11 mouse cellular contexts compared by ENCODE assay signal in the genomic region with DNA sequence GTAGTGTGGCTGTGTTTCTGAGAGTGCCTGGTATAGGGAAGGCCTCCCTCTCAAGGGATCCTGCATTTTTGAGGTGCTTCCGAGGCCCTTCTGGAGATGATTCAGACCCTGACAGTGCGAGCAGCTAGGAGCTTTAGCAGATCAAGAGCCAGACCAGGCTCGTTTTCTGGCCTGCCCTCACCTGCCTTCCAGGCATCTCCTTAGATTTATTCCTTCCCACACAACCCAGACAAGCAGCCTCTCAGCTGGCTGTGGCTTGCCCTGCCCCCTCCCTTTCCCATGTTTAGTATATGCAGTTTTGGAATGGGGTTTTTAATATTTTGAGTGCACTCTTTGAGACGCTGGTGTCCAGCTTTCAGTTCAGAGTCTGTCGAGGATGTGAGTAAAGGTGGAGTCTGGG.
DNase-seq lines count a peak whose midpoint lies in the region; ATAC-seq and TF ChIP-seq lines count a peak whose summit lies in the region.
"Had no signal": no experiment of that assay in that cellular context is flagged by ENCODE, and none has a peak within 500 bp of the region (broad histone marks: within the 10 kb centered on the region; RNA-seq: fewer than 3 reads in every experiment).

No protein-coding gene starts in this region.

- H3K4me2 ChIP-seq in heart, embryonic 15.5 days, result no peak overlapping the region
- no peak overlapping the region for H3K4me2 ChIP-seq in embryonic facial prominence, embryonic 15.5 days (replicated peaks)
- no peak overlapping the region for H3K4me2 ChIP-seq in hindbrain, embryonic 15.5 days
- H3K4me2 ChIP-seq in midbrain, postnatal 0 days (ENCODE audit: low read depth, low read length, poor library complexity, severe bottlenecking), result no peak overlapping the region
- H3K4me2 ChIP-seq: neural tube, embryonic 12.5 days had no signal

- H3K36me3 ChIP-seq in heart, embryonic 15.5 days, result no peaks in the 10 kb centered on the region
- no peaks in the 10 kb centered on the region for H3K36me3 ChIP-seq in embryonic facial prominence, embryonic 15.5 days
- no peaks in the 10 kb centered on the region for H3K36me3 ChIP-seq in hindbrain, embryonic 15.5 days
- no peaks in the 10 kb centered on the region for H3K36me3 ChIP-seq in midbrain, postnatal 0 days (ENCODE audit: insufficient read depth, low read length)
- H3K36me3 ChIP-seq: neural tube, embryonic 12.5 days had no signal

- peak overlapping the region; percentile 2 for H3K27ac ChIP-seq in heart, embryonic 15.5 days
- H3K27ac ChIP-seq in embryonic facial prominence, embryonic 15.5 days (replicated peaks), result peak overlapping the region; percentile 58
- peak overlapping the region; percentile 49 for H3K27ac ChIP-seq in hindbrain, embryonic 15.5 days (replicated peaks)
- H3K27ac ChIP-seq in midbrain, postnatal 0 days (ENCODE audit: low read depth, low read length), result no peak overlapping the region
- H3K27ac ChIP-seq: neural tube, embryonic 12.5 days had no signal

- H3K4me3 ChIP-seq in heart, embryonic 15.5 days, result no peak overlapping the region
- H3K4me3 ChIP-seq in embryonic facial prominence, embryonic 15.5 days (replicated peaks), result no peak overlapping the region
- no peak overlapping the region for H3K4me3 ChIP-seq in hindbrain, embryonic 15.5 days
- no peak overlapping the region for H3K4me3 ChIP-seq in midbrain, postnatal 0 days (ENCODE audit: low read depth, low read length)
- H3K4me3 ChIP-seq: neural tube, embryonic 12.5 days had no signal

- TF ChIP-seq CTCF in midbrain, postnatal 0 days (IDR thresholded peaks at IDR 0.05), result no peak

- no peaks in the 10 kb centered on the region for H3K9me3 ChIP-seq in heart, embryonic 15.5 days (replicated peaks)
- no peaks in the 10 kb centered on the region for H3K9me3 ChIP-seq in embryonic facial prominence, embryonic 15.5 days (replicated peaks)
- no peaks in the 10 kb centered on the region for H3K9me3 ChIP-seq in hindbrain, embryonic 15.5 days
- no peaks in the 10 kb centered on the region for H3K9me3 ChIP-seq in midbrain, postnatal 0 days (ENCODE audit: low read length)
- H3K9me3 ChIP-seq: neural tube, embryonic 12.5 days had no signal

- peaks cover 24% of the 10 kb centered on the region for H3K4me1 ChIP-seq in heart, embryonic 15.5 days (replicated peaks)
- H3K4me1 ChIP-seq in embryonic facial prominence, embryonic 15.5 days, result peaks cover 53% of the 10 kb centered on the region
- peaks cover 13% of the 10 kb centered on the region for H3K4me1 ChIP-seq in hindbrain, embryonic 15.5 days (replicated peaks)
- H3K4me1 ChIP-seq in midbrain, postnatal 0 days (ENCODE audit: insufficient read depth, low read length), result peaks cover 4% of the 10 kb centered on the region; the same call in 1 of the 2 replicates

- H3K27me3 ChIP-seq in heart, embryonic 15.5 days, result no peaks in the 10 kb centered on the region
- no peaks in the 10 kb centered on the region for H3K27me3 ChIP-seq in embryonic facial prominence, embryonic 15.5 days
- no peaks in the 10 kb centered on the region for H3K27me3 ChIP-seq in hindbrain, embryonic 15.5 days
- no peaks in the 10 kb centered on the region for H3K27me3 ChIP-seq in midbrain, postnatal 0 days (ENCODE audit: insufficient read depth, low read length)
- H3K27me3 ChIP-seq: neural tube, embryonic 12.5 days; Patski had no signal

- WGBS in heart, embryonic 15.5 days, result 59% methylated on average over 5 of the region's 5 CpGs
- WGBS in embryonic facial prominence, embryonic 15.5 days, result 27% methylated on average over 5 of the region's 5 CpGs
- WGBS in hindbrain, embryonic 15.5 days, result 41% methylated on average over 5 of the region's 5 CpGs
- 30% methylated on average over 5 of the region's 5 CpGs for WGBS in midbrain, postnatal 0 days

- no peak for ATAC-seq in heart, embryonic 15.5 days (replicated peaks; ENCODE audit: insufficient number of reproducible peaks, insufficient read depth, low FRiP score, low read depth)
- no peak for ATAC-seq in embryonic facial prominence, embryonic 15.5 days (ENCODE audit: insufficient number of reproducible peaks, low FRiP score, low TSS enrichment, low read depth)
- peak; percentile 31; the same call in 1 of the 2 replicates for ATAC-seq in hindbrain, embryonic 15.5 days (ENCODE audit: low FRiP score, low read depth)
- peak; percentile 11; the same call in 1 of the 2 replicates for ATAC-seq in midbrain, postnatal 0 days (ENCODE audit: low FRiP score)
- ATAC-seq in megakaryocyte progenitor cell, adult 5-6 weeks (replicated peaks; ENCODE audit: poor library complexity), result no peak
- ATAC-seq: Patski had no signal

- DNase-seq in heart, adult 9 months (ENCODE audit: low spot score in 2 of 2), result no peak
- no peak for DNase-seq in midbrain, postnatal 0 days (ENCODE audit: low spot score)
- no peak for DNase-seq in T-cell, adult 2 months (ENCODE audit: low spot score)
- no peak for DNase-seq in cerebellum, postnatal 36 days
- DNase-seq: kidney, postnatal 10 days had no signal

- H3K9ac ChIP-seq in heart, embryonic 15.5 days, result no peak overlapping the region
- H3K9ac ChIP-seq in embryonic facial prominence, embryonic 15.5 days, result no peak overlapping the region
- H3K9ac ChIP-seq in hindbrain, embryonic 15.5 days, result no peak overlapping the region
- no peak overlapping the region for H3K9ac ChIP-seq in midbrain, postnatal 0 days (replicated peaks; ENCODE audit: low read length, poor library complexity, severe bottlenecking)
- H3K9ac ChIP-seq: neural tube, embryonic 12.5 days had no signal

Comparison
In these comparisons a context has a peak if more than half of its experiments do, and no peak if none do; other contexts are left out.
1. ATAC-seq: peak in hindbrain, embryonic 15.5 days (single experiment) and midbrain, postnatal 0 days (single experiment); none in heart, embryonic 15.5 days (single experiment), embryonic facial prominence, embryonic 15.5 days (single experiment) and megakaryocyte progenitor cell, adult 5-6 weeks (single experiment).